Mouse (Mus musculus): ENCODE results near the gene Cotl1. TPM values are rescaled to one million over a fixed set of nuclear protein-coding genes. Genes with fewer than 3 reads are reported as not detected.

The Cotl1 gene
- polyA plus RNA-seq, 1 experiment from 2014 or later, result 100 TPM

DNA sequence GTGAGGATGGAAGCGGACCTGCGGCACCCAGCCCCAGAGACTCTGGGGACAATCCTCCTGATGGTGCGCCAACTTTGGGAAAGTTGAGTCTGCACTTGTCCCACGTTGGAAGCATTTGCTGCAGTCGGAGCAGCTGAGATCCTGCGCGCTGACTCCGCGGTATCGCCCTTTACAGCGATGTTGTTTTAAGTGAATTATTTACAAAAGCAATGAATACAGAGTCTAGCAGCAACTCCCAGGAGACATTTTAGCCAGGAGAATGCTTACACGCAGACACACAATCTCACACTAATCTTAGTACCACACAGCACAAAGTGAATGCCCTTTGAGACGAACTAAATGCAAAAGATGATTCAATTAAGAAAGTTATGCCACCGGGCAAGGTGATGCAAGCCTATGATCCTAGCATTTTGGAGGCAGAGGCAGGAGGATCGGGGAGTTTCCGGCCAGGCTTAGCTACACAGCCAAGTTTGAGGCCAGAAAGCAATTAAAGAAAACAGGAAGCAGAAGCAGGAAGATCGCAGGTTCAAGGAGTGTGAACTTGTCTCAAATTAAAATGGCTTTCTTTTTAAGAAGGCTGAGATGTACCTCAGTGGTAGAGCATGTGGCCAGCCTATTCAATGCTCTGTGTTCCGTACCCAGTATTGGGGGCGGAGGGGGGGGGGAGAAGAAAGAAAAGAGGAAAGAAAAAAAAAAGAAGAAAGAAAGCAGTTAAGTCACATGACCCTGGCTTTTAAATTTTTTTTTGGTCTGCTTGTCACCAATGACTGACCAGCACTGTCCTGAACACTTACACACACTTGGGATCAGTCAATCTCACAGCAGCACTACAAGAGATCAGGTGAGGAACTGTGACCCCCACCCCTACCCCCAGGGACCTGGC is 2.0 kb downstream of the Cotl1 start:
- DNase-seq (ENCODE audit: low spot score) (no peak), ATAC-seq (ENCODE audit: low FRiP score, low TSS enrichment) (no peak)
- WGBS, result 31% methylated on average over 19 of the region's 19 CpGs
- peak overlapping the region; percentile 93 for H3K4me2 ChIP-seq (replicated peaks; ENCODE audit: low read depth)
- peaks cover 11% of the 10 kb centered on the region; the same call in 1 of the 2 replicates for H3K4me1 ChIP-seq (replicated peaks; ENCODE audit: control insufficient read depth, insufficient read depth)
- no peaks in the 10 kb centered on the region for H3K27me3 ChIP-seq (ENCODE audit: control insufficient read depth, insufficient read depth, low read length)
- peak overlapping the region; percentile 75 for H3K4me3 ChIP-seq (ENCODE audit: low read depth, low read length)
- H3K36me3 ChIP-seq (ENCODE audit: control insufficient read depth, insufficient read depth, low read length), result no peaks in the 10 kb centered on the region
- H3K9me3 ChIP-seq (ENCODE audit: control insufficient read depth, low read length), result no peaks in the 10 kb centered on the region
- peak overlapping the region; percentile 86 for H3K27ac ChIP-seq (replicated peaks)
- TF ChIP-seq CTCF (IDR thresholded peaks at IDR 0.05; ENCODE audit: low read depth) (no peak), EP300 (optimal IDR thresholded peaks at IDR 0.05) (no peak)
- H3K9ac ChIP-seq (ENCODE audit: low read length), result peak overlapping the region; percentile 83

DNA sequence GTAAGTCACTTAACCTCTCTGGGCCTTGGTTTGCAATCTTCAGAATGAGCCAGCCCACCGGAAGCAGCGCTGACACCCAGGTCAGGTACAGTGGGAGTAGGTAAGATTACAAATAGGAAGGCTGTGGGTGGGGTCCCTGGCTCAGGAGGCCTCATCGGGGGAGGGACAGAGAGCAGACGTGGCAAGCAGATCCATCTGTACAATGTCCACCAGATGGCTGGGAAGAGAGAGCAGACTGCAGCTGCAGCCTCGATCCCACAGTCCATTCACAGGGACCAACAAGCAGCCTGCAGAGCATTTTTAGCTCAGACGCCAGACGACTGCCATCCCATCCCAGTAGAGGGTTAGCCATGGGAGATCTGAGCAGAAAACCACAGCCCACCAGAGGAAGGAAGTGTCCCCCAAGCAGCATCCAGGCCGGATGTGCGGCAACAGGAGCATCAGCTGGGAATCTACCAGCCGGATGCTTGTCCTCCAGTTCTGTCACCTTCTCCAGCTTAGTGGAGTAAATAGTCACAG is 2.7 kb downstream of the Cotl1 start:
- Histone ChIP-seq H3K4me2 (replicated peaks; ENCODE audit: low read depth) (peak overlapping the region; percentile 93), H3K4me1 (replicated peaks; ENCODE audit: control insufficient read depth, insufficient read depth) (peaks cover 18% of the 10 kb centered on the region; the same call in 1 of the 2 replicates), H3K36me3 (ENCODE audit: control insufficient read depth, insufficient read depth, low read length) (no peaks in the 10 kb centered on the region), H3K27me3 (ENCODE audit: control insufficient read depth, insufficient read depth, low read length) (no peaks in the 10 kb centered on the region), H3K4me3 (ENCODE audit: low read depth, low read length) (peak overlapping the region; percentile 75), H3K9ac (ENCODE audit: low read length) (peak overlapping the region; percentile 19), H3K27ac (replicated peaks) (peak overlapping the region; percentile 61; the same call in 1 of the 2 replicates), H3K9me3 (ENCODE audit: control insufficient read depth, low read length) (no peaks in the 10 kb centered on the region)
- WGBS, result 20% methylated on average over 10 of the region's 10 CpGs
- DNase-seq (ENCODE audit: low spot score), result peak; percentile 34
- no peak for ATAC-seq (ENCODE audit: low FRiP score, low TSS enrichment)
- no peak for TF ChIP-seq EP300 (optimal IDR thresholded peaks at IDR 0.05)
- TF ChIP-seq CTCF (IDR thresholded peaks at IDR 0.05; ENCODE audit: low read depth), result peak; percentile 26; the same call in 1 of the 2 replicates

DNA sequence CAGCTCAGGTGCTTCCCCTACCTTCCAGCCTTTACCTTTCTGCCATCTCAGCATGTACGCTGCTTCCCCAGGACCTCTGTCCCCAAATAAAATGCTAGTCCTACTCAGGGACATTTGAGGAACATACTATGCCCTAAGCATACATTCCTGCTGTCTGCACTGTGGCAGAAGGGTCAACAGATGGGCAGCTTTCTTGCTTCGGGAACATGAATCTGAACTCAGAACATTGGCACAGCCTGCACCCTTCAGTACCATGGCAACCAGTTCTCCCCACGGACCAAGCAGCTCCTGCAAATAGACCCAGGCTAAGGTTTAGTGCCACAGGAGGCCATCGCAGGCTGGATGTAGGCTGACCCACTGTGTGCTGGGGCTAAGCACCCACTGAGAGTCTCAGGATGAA is 3.5 kb downstream of the Cotl1 start:
- 72% methylated on average over 4 of the region's 4 CpGs for WGBS
- no peak for TF ChIP-seq EP300 (optimal IDR thresholded peaks at IDR 0.05)
- no peak for TF ChIP-seq CTCF (IDR thresholded peaks at IDR 0.05; ENCODE audit: low read depth)
- no peaks in the 10 kb centered on the region for H3K9me3 ChIP-seq (ENCODE audit: control insufficient read depth, low read length)
- H3K4me1 ChIP-seq (replicated peaks; ENCODE audit: control insufficient read depth, insufficient read depth), result peaks cover 25% of the 10 kb centered on the region; the same call in 1 of the 2 replicates
- no peak for DNase-seq (ENCODE audit: low spot score)
- no peak for ATAC-seq (ENCODE audit: low FRiP score, low TSS enrichment)
- H3K9ac ChIP-seq (ENCODE audit: low read length), result 0 out of 2 replicates have a peak overlapping the region, but pooled peaks have one; percentile 8
- H3K36me3 ChIP-seq (ENCODE audit: control insufficient read depth, insufficient read depth, low read length), result no peaks in the 10 kb centered on the region
- H3K4me3 ChIP-seq (ENCODE audit: low read depth, low read length), result no peak overlapping the region
- H3K4me2 ChIP-seq (replicated peaks; ENCODE audit: low read depth), result no peak overlapping the region; the same call in 1 of the 2 replicates
- no peaks in the 10 kb centered on the region for H3K27me3 ChIP-seq (ENCODE audit: control insufficient read depth, insufficient read depth, low read length)
- no peak overlapping the region for H3K27ac ChIP-seq (replicated peaks)

DNA sequence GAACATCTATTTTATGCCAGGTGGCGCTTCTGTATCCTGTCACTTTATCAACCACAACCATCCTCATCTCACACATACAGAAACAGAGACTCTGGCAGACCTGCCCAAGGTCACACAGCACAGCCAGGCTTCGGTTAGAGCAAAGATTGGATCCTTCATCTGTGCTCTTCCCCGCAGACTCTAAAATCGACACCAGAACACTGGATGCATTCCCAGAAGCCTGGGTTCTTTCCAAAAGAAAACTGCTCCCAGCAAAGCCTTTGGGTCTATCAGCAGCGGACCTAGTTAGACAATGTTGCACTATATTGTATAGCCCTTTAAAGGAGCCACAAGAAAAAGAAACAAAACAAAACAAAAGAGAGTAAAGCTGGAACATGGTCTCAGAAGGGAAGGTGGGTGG is 5.1 kb downstream of the Cotl1 start:
- H3K4me2 ChIP-seq (replicated peaks; ENCODE audit: low read depth), result no peak overlapping the region
- H3K36me3 ChIP-seq (ENCODE audit: control insufficient read depth, insufficient read depth, low read length), result no peaks in the 10 kb centered on the region
- WGBS, result 64% methylated on average over 5 of the region's 5 CpGs
- no peak for ATAC-seq (ENCODE audit: low FRiP score, low TSS enrichment)
- H3K9me3 ChIP-seq (ENCODE audit: control insufficient read depth, low read length), result no peaks in the 10 kb centered on the region
- H3K27ac ChIP-seq (replicated peaks), result no peak overlapping the region
- H3K4me3 ChIP-seq (ENCODE audit: low read depth, low read length), result no peak overlapping the region
- peaks cover 32% of the 10 kb centered on the region for H3K4me1 ChIP-seq (replicated peaks; ENCODE audit: control insufficient read depth, insufficient read depth)
- no peaks in the 10 kb centered on the region for H3K27me3 ChIP-seq (ENCODE audit: control insufficient read depth, insufficient read depth, low read length)
- TF ChIP-seq CTCF (IDR thresholded peaks at IDR 0.05; ENCODE audit: low read depth), result no peak
- no peak for TF ChIP-seq EP300 (optimal IDR thresholded peaks at IDR 0.05)
- H3K9ac ChIP-seq (ENCODE audit: low read length), result no peak overlapping the region
- DNase-seq (ENCODE audit: low spot score), result no peak

DNA sequence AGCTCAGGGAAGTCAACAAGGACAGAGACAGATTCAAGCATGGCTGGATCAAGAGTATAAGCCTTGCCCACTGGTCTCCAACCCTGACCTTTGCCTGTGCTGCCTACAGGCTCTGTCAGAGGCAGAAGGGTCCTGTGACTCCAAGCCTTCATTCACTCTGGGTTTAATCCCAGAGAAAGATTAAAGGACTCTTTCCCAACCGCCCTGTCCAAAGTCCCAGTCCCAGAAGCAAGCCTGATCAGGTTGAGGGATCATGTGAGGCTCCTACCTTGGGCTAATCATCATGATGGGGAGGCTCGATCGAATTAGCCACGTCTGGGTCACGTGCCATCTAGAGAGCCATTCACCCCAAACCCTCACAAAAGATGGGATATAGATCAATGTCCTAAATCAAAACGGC is 5.7 kb downstream of the Cotl1 start:
- ATAC-seq (ENCODE audit: low FRiP score, low TSS enrichment), result no peak
- no peaks in the 10 kb centered on the region for H3K36me3 ChIP-seq (ENCODE audit: control insufficient read depth, insufficient read depth, low read length)
- H3K9ac ChIP-seq (ENCODE audit: low read length), result no peak overlapping the region
- TF ChIP-seq EP300 (optimal IDR thresholded peaks at IDR 0.05) (no peak), CTCF (IDR thresholded peaks at IDR 0.05; ENCODE audit: low read depth) (no peak)
- H3K4me2 ChIP-seq (replicated peaks; ENCODE audit: low read depth), result no peak overlapping the region
- WGBS, result 79% methylated on average over 6 of the region's 6 CpGs
- H3K4me3 ChIP-seq (ENCODE audit: low read depth, low read length), result no peak overlapping the region
- H3K9me3 ChIP-seq (ENCODE audit: control insufficient read depth, low read length), result no peaks in the 10 kb centered on the region
- no peaks in the 10 kb centered on the region for H3K27me3 ChIP-seq (ENCODE audit: control insufficient read depth, insufficient read depth, low read length)
- peaks cover 38% of the 10 kb centered on the region for H3K4me1 ChIP-seq (replicated peaks; ENCODE audit: control insufficient read depth, insufficient read depth)
- no peak for DNase-seq (ENCODE audit: low spot score)
- H3K27ac ChIP-seq (replicated peaks), result 0 out of 2 replicates have a peak overlapping the region, but pooled peaks have one; percentile 40

DNA sequence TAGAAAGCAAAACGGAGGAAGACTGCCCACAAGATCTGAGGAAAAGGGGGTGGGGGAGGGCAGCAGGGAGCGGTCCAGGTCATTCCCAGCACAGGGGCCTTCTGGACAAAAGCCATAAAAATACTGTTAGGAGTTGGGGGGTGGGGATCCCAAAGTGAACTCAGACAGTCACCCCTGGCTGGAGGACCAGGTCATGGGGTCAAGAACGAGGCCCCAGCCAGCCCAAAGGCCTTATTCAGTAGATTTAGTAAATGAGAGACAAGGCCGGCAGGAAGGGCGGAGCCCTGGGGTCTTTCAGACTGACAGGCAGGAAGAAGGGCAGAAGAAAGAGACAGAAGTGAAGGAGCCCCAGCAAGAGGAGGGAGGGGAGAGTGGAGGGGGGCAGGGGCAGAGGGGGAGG is 7.4 kb downstream of the Cotl1 start:
- 29% methylated on average over 5 of the region's 5 CpGs for WGBS

More for the DNA sequence above, 7.4 kb downstream of the Cotl1 start:
- no peak overlapping the region for H3K4me3 ChIP-seq (ENCODE audit: low read depth, low read length)
- H3K9me3 ChIP-seq (ENCODE audit: control insufficient read depth, low read length), result no peaks in the 10 kb centered on the region
- no peak overlapping the region for H3K4me2 ChIP-seq (replicated peaks; ENCODE audit: low read depth)
- no peaks in the 10 kb centered on the region for H3K27me3 ChIP-seq (ENCODE audit: control insufficient read depth, insufficient read depth, low read length)
- H3K9ac ChIP-seq (ENCODE audit: low read length), result no peak overlapping the region
- H3K36me3 ChIP-seq (ENCODE audit: control insufficient read depth, insufficient read depth, low read length), result no peaks in the 10 kb centered on the region
- ATAC-seq (ENCODE audit: low FRiP score, low TSS enrichment) (no peak), DNase-seq (ENCODE audit: low spot score) (no peak)
- H3K27ac ChIP-seq (replicated peaks), result peak overlapping the region; percentile 77
- H3K4me1 ChIP-seq (replicated peaks; ENCODE audit: control insufficient read depth, insufficient read depth), result peaks cover 46% of the 10 kb centered on the region
- TF ChIP-seq CTCF (IDR thresholded peaks at IDR 0.05; ENCODE audit: low read depth) (no peak), EP300 (optimal IDR thresholded peaks at IDR 0.05) (no peak)

All from stomach, postnatal 0 days (tissue).